Mouse (Mus musculus) liver, postnatal 0 days (tissue): ENCODE measurements around the gene Mzt1. TPM values are rescaled to one million over a fixed set of nuclear protein-coding genes. Genes with fewer than 3 reads are reported as not detected.
A peak's percentile ranks its signal among the peaks of the same experiment; 100 is the strongest.
"Not testable (repeated sequence)": the region's sequence is repeated elsewhere in the genome, so short reads cannot be mapped to it uniquely, and the experiment has no call there.

Source experiments
- ATAC-seq: fragments of 200-750 bp; cut with Nextera tagmentation; 2 replicates; pipeline ENCODE4 v1.8.0; 2017; ENCODE audit warnings: mild to moderate bottlenecking, moderate library complexity
- DNase-seq: peaks from one replicate; pipeline ENCODE4 v3.0.0-alpha.2; 2016
- H3K27ac ChIP-seq: fragments of 300-500 bp; sonication (generic); 2 replicates; pipeline ENCODE4 v1.5.1; 2014; ENCODE audit warnings: antibody characterized with exemption, moderate library complexity, mild to moderate bottlenecking, low read depth
- H3K27me3 ChIP-seq: fragments of 300-500 bp; sonication (generic); 2 replicates; pipeline ENCODE4 v1.6.1; 2014; ENCODE audit warnings: low read length, control low read depth, mixed read lengths; ENCODE audit not compliant: insufficient read depth
- H3K36me3 ChIP-seq: fragments of 300-500 bp; sonication (generic); replicated peaks from 2 replicates; pipeline ENCODE4 v1.6.1; 2014; ENCODE audit warnings: mild to moderate bottlenecking, control low read depth, low read length, moderate library complexity, mixed read lengths; ENCODE audit not compliant: insufficient read depth
- H3K4me1 ChIP-seq: fragments of 300-500 bp; sonication (generic); 2 replicates; pipeline ENCODE4 v1.6.1; 2014; ENCODE audit warnings: antibody characterized with exemption, mild to moderate bottlenecking, control low read depth; ENCODE audit not compliant: insufficient read depth
- H3K4me2 ChIP-seq: fragments of 300-500 bp; sonication (generic); 2 replicates; pipeline ENCODE4 v1.6.1; 2014; ENCODE audit warnings: low read depth, mild to moderate bottlenecking, low read length, moderate library complexity, mixed read lengths
- H3K4me3 ChIP-seq: fragments of 300-500 bp; sonication (generic); 2 replicates; pipeline ENCODE4 v1.5.1; 2014; ENCODE audit warnings: low read depth, low read length
- H3K9ac ChIP-seq: fragments of 300-500 bp; sonication (generic); replicated peaks from 2 replicates; pipeline ENCODE4 v1.6.1; 2014; ENCODE audit warnings: mild to moderate bottlenecking, moderate library complexity
- H3K9me3 ChIP-seq: fragments of 300-500 bp; sonication (generic); 2 replicates; pipeline ENCODE4 v1.6.1; 2016; ENCODE audit warnings: mild to moderate bottlenecking, control low read depth, low read length, mixed read lengths
- CTCF ChIP-seq: sonication (generic); IDR thresholded peaks from 2 replicates; pipeline ENCODE4 v1.5.1; 2016; ENCODE audit warnings: antibody characterized with exemption, low read depth
- EP300 ChIP-seq: IDR thresholded peaks from 2 replicates; pipeline ENCODE4 v1.6.1; 2016; ENCODE audit warnings: antibody characterized with exemption, low read depth, mild to moderate bottlenecking
- WGBS: fragments of 180-500 bp; shearing (Covaris S2); extraction: QIAGEN DNeasy Blood & Tissue Kit; methylation state at CpG from one replicate; pipeline ENCODE4 v1.1.7; 2014; ENCODE audit not compliant: insufficient replicate concordance; 5-methylcytosine and 5-hydroxymethylcytosine counted together
- polyA plus RNA-seq: library from polyadenylated mRNA; unstranded; fragments of >200 nt; fragmentation: Nextera tagmentation; extraction: Ambion mirVana; gene quantifications from 2 replicates; pipeline ENCODE4 v1.2.1, GENCODE M21; 2015

The Mzt1 gene
- polyA plus RNA-seq, 1 experiment from 2014 or later: 43.2 TPM

GRCm38 (mm10) chr14:99046782-99047181 lies 848 bp upstream of the Mzt1 start:
- TF ChIP-seq CTCF (no peak), EP300 (no peak)
- peak overlapping the region; percentile 84 for H3K4me2 ChIP-seq
- no peaks in the 10 kb centered on the region for H3K27me3 ChIP-seq
- peak overlapping the region; percentile 91 for H3K27ac ChIP-seq
- H3K9ac ChIP-seq: peak overlapping the region; percentile 94
- peaks cover 13% of the 10 kb centered on the region for H3K36me3 ChIP-seq
- peaks cover 19% of the 10 kb centered on the region for H3K4me1 ChIP-seq
- 0% methylated on average over 15 of the region's 15 CpGs for WGBS
- peak overlapping the region; percentile 91 for H3K4me3 ChIP-seq
- ATAC-seq (no peak), DNase-seq (no peak)
- H3K9me3 ChIP-seq: no peaks in the 10 kb centered on the region

DNA sequence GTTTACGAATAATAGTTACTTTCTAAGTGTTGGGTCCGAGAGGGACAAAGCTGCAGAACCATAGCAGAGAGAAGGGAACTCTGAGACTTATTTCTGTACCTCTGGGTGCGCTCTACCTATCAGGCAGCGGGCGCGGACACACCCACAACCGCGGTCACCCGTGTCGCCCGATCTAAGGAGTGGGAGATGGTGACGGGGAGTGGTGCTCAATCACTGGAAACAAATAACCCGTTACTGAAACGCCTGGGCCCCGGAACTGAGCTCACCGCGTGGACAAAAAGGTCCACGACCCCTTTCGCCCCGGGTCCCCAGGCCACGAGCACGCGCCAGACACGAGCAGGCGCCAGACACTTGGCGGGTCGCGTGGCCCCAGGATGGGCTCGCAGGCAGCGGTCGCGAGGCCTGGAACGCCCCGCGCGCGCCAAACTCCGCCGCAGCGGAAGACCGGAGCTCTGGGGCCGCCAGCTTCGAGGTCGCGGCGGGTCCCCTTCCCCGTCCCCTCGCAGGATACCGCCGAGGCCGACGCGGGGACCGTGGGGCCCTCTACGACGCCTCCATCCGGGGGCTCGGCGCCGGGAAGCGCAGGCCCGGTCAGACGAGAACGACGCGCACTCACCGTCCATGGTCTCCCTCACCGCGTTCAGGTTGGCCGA lies 430 bp downstream of the Mzt1 start:
- Histone ChIP-seq H3K9ac (peak overlapping the region; percentile 94), H3K36me3 (peaks cover 4% of the 10 kb centered on the region), H3K4me3 (peak overlapping the region; percentile 91), H3K27me3 (no peaks in the 10 kb centered on the region), H3K27ac (peak overlapping the region; percentile 91), H3K9me3 (no peaks in the 10 kb centered on the region), H3K4me2 (peak overlapping the region; percentile 71), H3K4me1 (peaks cover 19% of the 10 kb centered on the region)
- TF ChIP-seq EP300: no peak
- no peak for TF ChIP-seq CTCF
- WGBS: under 1% methylated on average over 65 of the region's 70 CpGs
- ATAC-seq (peak; percentile 30), DNase-seq (peak; percentile 66)

GRCm38 (mm10) chr14:99044718-99045117 lies 1.2 kb downstream of the Mzt1 start:
- Histone ChIP-seq H3K27ac (peak overlapping the region; percentile 91; the same call in 1 of the 2 replicates), H3K9me3 (no peaks in the 10 kb centered on the region), H3K9ac (peak overlapping the region; percentile 94), H3K4me3 (peak overlapping the region; percentile 91), H3K27me3 (no peaks in the 10 kb centered on the region), H3K4me1 (peaks cover 19% of the 10 kb centered on the region), H3K36me3 (no peaks in the 10 kb centered on the region; the same call in 1 of the 2 replicates), H3K4me2 (peak overlapping the region; percentile 71)
- TF ChIP-seq EP300 (0 out of 2 replicates have a peak, but pooled peaks have one; percentile 23), CTCF (no peak)
- 5% methylated on average over 5 of the region's 5 CpGs for WGBS
- ATAC-seq (no peak), DNase-seq (no peak)

DNA sequence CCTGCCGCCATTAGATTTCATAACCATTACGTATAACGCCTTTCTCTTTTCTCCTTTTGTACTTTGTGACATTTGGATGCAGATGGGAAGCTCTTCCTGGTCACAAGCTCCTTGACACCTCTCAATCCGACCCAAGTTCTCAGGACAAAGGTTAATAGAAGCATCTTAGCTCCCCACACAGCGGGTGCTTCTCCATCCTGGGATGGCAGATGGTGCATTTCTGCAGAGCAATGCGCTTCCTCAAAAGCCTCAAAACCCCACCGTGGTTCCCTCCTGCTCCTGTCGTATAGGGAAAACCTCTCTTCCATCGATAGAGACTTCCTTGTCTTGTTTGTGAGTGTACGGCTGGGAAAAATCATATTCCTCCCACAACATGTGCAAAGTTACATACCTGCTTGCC lies 1.8 kb downstream of the Mzt1 start:
- Histone ChIP-seq H3K4me3 (peak overlapping the region; percentile 91), H3K4me1 (peaks cover 19% of the 10 kb centered on the region), H3K4me2 (peak overlapping the region; percentile 71)

GRCm38 (mm10) chr14:99043499-99043898 lies 2.4 kb downstream of the Mzt1 start:
- TF ChIP-seq EP300: no peak
- 48% methylated on average over 1 of the region's 1 CpGs for WGBS

More for the DNA sequence above, 1.8 kb downstream of the Mzt1 start:
- ATAC-seq (no peak), DNase-seq (no peak)
- no peaks in the 10 kb centered on the region for H3K27me3 ChIP-seq
- no peak overlapping the region for H3K27ac ChIP-seq
- TF ChIP-seq EP300 (no peak), CTCF (no peak)
- H3K9ac ChIP-seq: peak overlapping the region; percentile 18; the same call in 1 of the 2 replicates
- H3K9me3 ChIP-seq: no peaks in the 10 kb centered on the region
- 39% methylated on average over 10 of the region's 10 CpGs for WGBS
- H3K36me3 ChIP-seq: peaks cover 3% of the 10 kb centered on the region

DNA sequence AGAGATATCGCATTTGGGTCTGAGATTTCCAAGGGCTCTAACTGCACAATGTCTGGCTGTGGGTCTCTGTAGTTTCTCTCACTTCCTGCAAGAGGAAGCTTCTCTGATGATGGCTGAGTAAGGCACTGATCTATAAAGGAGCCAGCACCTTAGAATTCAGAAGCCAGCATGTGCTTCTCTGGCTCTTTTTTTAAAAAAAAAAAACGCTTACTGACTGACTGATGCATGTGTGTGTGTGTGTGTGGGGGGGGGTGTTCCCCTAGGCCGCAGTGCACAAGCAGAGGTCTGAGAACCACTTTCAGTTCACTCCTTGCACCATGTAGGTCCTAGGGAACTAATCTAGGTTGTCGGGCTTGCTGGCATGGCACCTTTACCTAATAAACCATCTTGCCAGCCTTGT lies 4.5 kb downstream of the Mzt1 start:
- H3K4me3 ChIP-seq: no peak overlapping the region
- H3K36me3 ChIP-seq: peaks cover 12% of the 10 kb centered on the region
- no peak overlapping the region for H3K27ac ChIP-seq
- peaks cover 13% of the 10 kb centered on the region for H3K4me1 ChIP-seq
- no peak for DNase-seq
- TF ChIP-seq EP300 (no peak), CTCF (no peak)
- WGBS: 43% methylated on average over 4 of the region's 4 CpGs
- no peaks in the 10 kb centered on the region for H3K9me3 ChIP-seq
- no peaks in the 10 kb centered on the region for H3K27me3 ChIP-seq
- H3K4me2 ChIP-seq: no peak overlapping the region
- ATAC-seq: no peak
- no peak overlapping the region for H3K9ac ChIP-seq

More at GRCm38 (mm10) chr14:99043499-99043898, 2.4 kb downstream of the Mzt1 start:
- Histone ChIP-seq H3K9me3 (no peaks in the 10 kb centered on the region), H3K4me3 (0 out of 2 replicates have a peak overlapping the region, but pooled peaks have one; percentile 91), H3K27ac (no peak overlapping the region), H3K4me2 (peak overlapping the region; percentile 71), H3K9ac (no peak overlapping the region), H3K27me3 (no peaks in the 10 kb centered on the region), H3K36me3 (peaks cover 5% of the 10 kb centered on the region), H3K4me1 (peaks cover 16% of the 10 kb centered on the region)
- DNase-seq (no peak), ATAC-seq (no peak)

DNA sequence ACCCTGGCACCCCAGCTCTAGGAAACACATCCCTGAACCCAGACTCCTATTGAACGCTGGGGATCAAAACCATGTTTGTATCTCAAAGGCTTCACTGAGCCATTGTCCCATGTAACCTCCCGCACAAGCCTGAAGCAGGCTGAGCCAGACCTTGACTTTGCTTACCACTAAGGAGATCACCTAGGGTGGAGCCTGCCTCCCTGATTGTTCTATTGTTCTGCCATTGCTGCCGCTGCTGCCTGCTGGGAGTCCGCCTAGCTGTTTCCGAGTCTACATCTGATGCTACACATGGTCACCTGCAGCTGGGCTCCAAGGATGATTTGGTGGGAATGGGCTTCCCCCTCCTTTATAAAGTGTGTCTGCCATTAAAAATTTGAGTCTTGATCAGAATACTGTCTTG lies 6.6 kb downstream of the Mzt1 start:
- not testable (repeated sequence) for H3K4me1 ChIP-seq, H3K4me2 ChIP-seq, DNase-seq, ATAC-seq, H3K9ac ChIP-seq, H3K27me3 ChIP-seq, H3K4me3 ChIP-seq, H3K9me3 ChIP-seq, H3K27ac ChIP-seq
- 90% methylated on average over 5 of the region's 5 CpGs for WGBS
- peaks cover 18% of the 10 kb centered on the region for H3K36me3 ChIP-seq
